Mouse (Mus musculus) spleen, adult 2 months (tissue): ENCODE measurements around the gene Dync1i2. TPM values are rescaled to one million over a fixed set of nuclear protein-coding genes. Genes with fewer than 3 reads are reported as not detected.

ENCODE experiments used
- DNase-seq, 2 experiments: peaks; one replicate each; pipeline versions ENCODE4 v3.0.0 to v3.0.0-alpha.2; 2012 to 2021; ENCODE audit warnings: low spot score in 2 of 2, low read depth in 1 of 2
- H3K27ac ChIP-seq: fragments of 200-500 bp; 2 replicates; pipeline ENCODE4 v1.5.1; 2012; ENCODE audit warnings: low read length, inconsistent platforms; ENCODE audit not compliant: insufficient read depth
- H3K27me3 ChIP-seq: fragments of 200-500 bp; 2 replicates; pipeline ENCODE4 v1.6.1; 2012; ENCODE audit warnings: mild to moderate bottlenecking, moderate library complexity, low read length, inconsistent platforms; ENCODE audit not compliant: control insufficient read depth, insufficient read depth
- H3K36me3 ChIP-seq: fragments of 200-500 bp; 2 replicates; pipeline ENCODE4 v1.6.1; 2012; ENCODE audit warnings: mild to moderate bottlenecking, low read length, inconsistent platforms; ENCODE audit not compliant: control insufficient read depth, insufficient read depth
- H3K4me1 ChIP-seq: fragments of 200-500 bp; 2 replicates; pipeline ENCODE4 v1.6.1; 2011; ENCODE audit warnings: inconsistent platforms; ENCODE audit not compliant: control insufficient read depth, insufficient read depth, insufficient read length
- H3K4me3 ChIP-seq: fragments of 200-500 bp; 2 replicates; pipeline ENCODE4 v1.5.1; 2011; ENCODE audit warnings: mild to moderate bottlenecking, inconsistent platforms; ENCODE audit not compliant: insufficient read depth, insufficient read length; ENCODE audit errors: extremely low read depth
- CTCF ChIP-seq: fragments of 200-500 bp; IDR thresholded peaks from 2 replicates; pipeline ENCODE4 v1.5.1; 2011; ENCODE audit warnings: mild to moderate bottlenecking, inconsistent platforms; ENCODE audit not compliant: insufficient read depth, insufficient read length, insufficient replicate concordance; ENCODE audit errors: extremely low read depth
- POLR2A ChIP-seq: fragments of 200-500 bp; IDR thresholded peaks from 2 replicates; pipeline ENCODE4 v1.6.1; 2011; ENCODE audit warnings: low read depth, low read length, inconsistent platforms
- WGBS: fragments of 180-500 bp; shearing (Covaris S2); methylation state at CpG from one replicate; pipeline ENCODE4 v1.1.7; 2018; 5-methylcytosine and 5-hydroxymethylcytosine counted together
- polyA plus RNA-seq: library from polyadenylated mRNA; depleted of rRNA; stranded (reverse); fragments of >200 nt; gene quantifications from 2 replicates; pipeline ENCODE4 v1.2.3, GENCODE M21; 2012

Gene Dync1i2
- polyA plus RNA-seq, 1 experiment: 7.7 TPM

DNA sequence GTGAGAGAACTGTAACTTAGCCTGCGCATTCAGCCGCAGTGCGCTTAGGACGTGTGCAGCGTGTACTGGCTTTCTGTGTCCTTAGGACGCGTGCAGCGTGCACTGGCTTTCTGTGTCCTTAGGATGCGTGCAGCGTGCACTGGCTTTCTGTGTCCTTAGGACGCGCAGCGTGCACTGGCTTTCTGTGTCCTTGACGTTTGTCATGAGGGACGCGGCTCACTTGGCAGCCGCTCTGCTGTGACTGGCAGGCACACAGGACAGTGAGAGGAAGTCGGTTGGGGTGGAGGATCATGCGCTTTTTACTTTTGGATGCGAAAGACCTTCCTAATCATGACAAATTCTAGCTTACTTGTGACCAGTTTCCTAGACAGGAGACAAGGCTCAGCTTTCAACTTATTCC, 53.1 kb downstream of the Dync1i2 start:
- H3K36me3 ChIP-seq: peaks cover 20% of the 10 kb centered on the region
- TF ChIP-seq POLR2A (no peak), CTCF (no peak)
- 84% methylated on average over 20 of the region's 20 CpGs for WGBS
- no peaks in the 10 kb centered on the region for H3K4me1 ChIP-seq
- H3K27me3 ChIP-seq: no peaks in the 10 kb centered on the region
- H3K4me3 ChIP-seq: no peak overlapping the region
- no peak overlapping the region for H3K27ac ChIP-seq
- no peak for DNase-seq

DNA sequence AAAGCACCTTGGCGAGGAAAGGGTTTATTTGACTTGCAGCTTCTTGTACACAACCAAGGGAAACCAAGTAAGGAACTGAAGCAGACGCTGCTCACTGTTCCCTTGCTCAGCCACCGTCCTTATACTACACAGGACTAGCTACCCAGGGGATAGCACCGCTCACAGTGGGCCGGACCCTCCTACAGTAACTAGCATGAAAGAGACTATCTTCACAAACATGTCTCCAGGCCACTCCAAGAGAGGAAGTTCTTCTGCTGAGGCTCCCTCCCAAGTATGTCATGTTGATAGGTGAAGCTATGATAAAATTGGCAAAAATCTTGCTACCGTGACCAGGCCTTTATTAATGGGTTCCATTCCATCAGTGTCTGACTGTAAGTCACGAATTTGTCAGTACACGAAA, 57.2 kb downstream of the Dync1i2 start:
- Histone ChIP-seq H3K27ac (no peak overlapping the region), H3K4me1 (no peaks in the 10 kb centered on the region), H3K27me3 (no peaks in the 10 kb centered on the region), H3K4me3 (no peak overlapping the region), H3K36me3 (peaks cover 2% of the 10 kb centered on the region; the same call in 1 of the 2 replicates)
- 90% methylated on average over 8 of the region's 8 CpGs for WGBS
- DNase-seq: no peak
- TF ChIP-seq POLR2A (no peak), CTCF (no peak)

DNA sequence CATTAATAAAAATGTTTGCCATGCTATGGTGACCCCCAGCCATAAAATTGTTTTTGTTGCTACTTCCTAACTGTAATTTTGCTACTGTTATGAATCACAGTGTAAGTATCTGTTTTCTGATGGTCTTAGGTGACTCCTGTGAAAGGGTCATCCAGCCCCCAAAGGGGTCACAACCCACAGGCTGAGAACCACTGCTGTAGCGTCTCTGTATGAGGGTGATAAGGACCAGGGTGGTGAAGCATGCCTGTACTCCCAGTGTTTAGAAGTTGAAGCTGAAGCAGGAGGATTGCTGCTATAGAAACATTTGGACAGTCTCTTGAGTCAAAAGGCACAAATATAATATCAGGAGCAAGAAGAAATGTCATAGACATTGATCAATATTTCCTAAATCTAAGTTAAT, 57.8 kb downstream of the Dync1i2 start:
- no peak overlapping the region for H3K27ac ChIP-seq

GRCm38 (mm10) chr2:71270085-71270484, 58.6 kb downstream of the Dync1i2 start:
- Histone ChIP-seq H3K27ac (no peak overlapping the region), H3K36me3 (peaks cover 2% of the 10 kb centered on the region; the same call in 1 of the 2 replicates), H3K4me1 (no peaks in the 10 kb centered on the region), H3K4me3 (no peak overlapping the region), H3K27me3 (no peaks in the 10 kb centered on the region)
- TF ChIP-seq POLR2A: no peak
- no peak for TF ChIP-seq CTCF
- no peak for DNase-seq
- 65% methylated on average over 4 of the region's 4 CpGs for WGBS

More for the DNA sequence above, 57.8 kb downstream of the Dync1i2 start:
- Histone ChIP-seq H3K27me3 (no peaks in the 10 kb centered on the region), H3K36me3 (peaks cover 2% of the 10 kb centered on the region; the same call in 1 of the 2 replicates), H3K4me1 (no peaks in the 10 kb centered on the region), H3K4me3 (no peak overlapping the region)
- no peak for DNase-seq
- 68% methylated on average over 1 of the region's 1 CpGs for WGBS
- TF ChIP-seq CTCF: no peak
- TF ChIP-seq POLR2A: no peak

DNA sequence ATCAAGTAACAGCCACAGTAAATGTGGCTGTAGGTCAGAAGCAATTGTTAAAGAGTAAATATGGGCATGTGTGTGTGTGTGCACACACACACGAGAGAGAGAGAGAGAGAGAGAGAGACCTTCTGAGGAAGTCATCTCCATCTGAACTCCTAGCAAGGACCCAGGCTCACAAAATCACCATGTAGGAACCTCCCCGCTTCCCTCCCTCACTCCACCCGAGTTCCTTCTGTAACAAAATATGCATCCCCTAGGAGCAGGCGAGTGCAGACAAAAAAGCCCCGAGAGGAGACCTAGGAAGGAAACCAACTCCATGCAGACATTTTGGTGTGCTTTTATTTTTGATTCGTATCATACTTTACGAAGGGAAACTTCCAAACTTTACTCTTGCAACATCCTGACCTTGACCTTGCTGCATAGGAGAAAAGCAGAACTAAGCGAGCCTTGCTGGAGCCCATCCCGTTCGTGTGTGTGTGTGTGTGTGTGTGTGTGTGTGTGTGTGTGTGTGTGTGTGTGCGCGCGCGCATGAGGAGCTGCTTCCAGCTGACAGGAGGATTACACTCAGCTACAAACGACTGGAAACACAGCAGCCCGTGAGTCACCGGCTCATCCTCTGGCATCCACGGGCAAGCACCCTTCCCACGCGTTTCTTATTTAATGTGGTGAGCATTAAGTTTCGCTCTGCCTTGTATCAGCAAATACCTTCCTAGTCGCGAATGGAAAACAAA, 62.6 kb downstream of the Dync1i2 start:
- no peak for DNase-seq
- Histone ChIP-seq H3K4me1 (no peaks in the 10 kb centered on the region), H3K27me3 (no peaks in the 10 kb centered on the region), H3K36me3 (peaks cover 18% of the 10 kb centered on the region), H3K4me3 (peak overlapping the region; percentile 33; the same call in 1 of the 2 replicates), H3K27ac (no peak overlapping the region)
- TF ChIP-seq CTCF (no peak), POLR2A (no peak)
- WGBS: 40% methylated on average over 23 of the region's 23 CpGs

- Histone ChIP-seq H3K27me3 (no peaks in the 10 kb centered on the region), H3K4me1 (no peaks in the 10 kb centered on the region), H3K27ac (no peak overlapping the region), H3K4me3 (no peak overlapping the region), H3K36me3 (peaks cover 21% of the 10 kb centered on the region)
- WGBS: 94% methylated on average over 7 of the region's 7 CpGs
- DNase-seq: no peak
- TF ChIP-seq POLR2A: no peak
- TF ChIP-seq CTCF: no peak
Measured at GRCm38 (mm10) chr2:71275734-71276133, 64.2 kb downstream of the Dync1i2 start.

DNA sequence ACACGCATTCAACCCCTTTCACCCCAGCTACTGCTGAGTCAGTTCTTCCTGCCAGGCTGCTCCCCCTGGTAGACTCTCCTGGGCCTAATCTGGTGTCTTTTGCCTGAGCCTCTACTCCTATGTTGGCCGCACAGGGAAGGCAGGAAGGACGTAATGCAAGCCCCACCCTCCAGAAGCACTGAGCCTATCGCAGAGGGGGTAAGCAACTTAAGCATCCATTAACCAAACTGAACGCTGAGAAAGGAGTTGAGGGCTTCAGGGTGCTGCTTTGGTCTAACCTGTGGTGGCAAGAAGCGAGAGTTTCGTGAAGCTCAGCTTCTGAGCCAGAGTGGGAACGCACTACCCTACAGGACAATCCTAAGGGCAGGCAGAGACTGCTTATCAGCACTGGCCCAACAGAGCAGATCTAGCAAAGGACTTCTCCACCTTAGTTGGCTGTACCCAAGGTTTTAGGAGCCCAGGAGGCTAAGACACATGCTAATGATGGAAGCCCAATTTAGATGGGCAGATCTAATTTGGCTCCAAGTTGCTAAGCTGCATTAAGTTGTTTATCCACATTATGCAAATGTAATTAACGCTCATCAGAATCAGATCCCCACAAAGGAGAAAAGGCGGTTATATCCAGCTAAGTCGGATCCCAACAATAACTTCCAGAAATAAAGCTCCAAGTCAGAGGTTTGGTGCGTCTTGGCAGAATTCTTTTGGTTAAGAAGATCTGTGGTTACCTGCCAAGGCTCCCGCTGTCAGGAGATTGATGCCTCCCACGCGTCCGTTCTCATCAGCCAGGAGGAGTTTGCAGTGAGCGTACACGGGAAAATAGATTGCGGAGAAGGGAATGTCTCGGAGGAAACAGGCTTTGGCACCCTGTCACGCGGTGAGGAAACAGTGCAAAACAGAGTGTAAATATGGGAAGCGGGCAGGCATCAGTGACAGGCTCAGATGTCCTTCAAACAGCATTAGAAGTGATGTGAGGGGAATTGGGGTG, 67.6 kb downstream of the Dync1i2 start:
- Histone ChIP-seq H3K4me1 (no peaks in the 10 kb centered on the region), H3K4me3 (no peak overlapping the region), H3K27me3 (no peaks in the 10 kb centered on the region), H3K36me3 (peaks cover 28% of the 10 kb centered on the region), H3K27ac (no peak overlapping the region)
- DNase-seq: no peak
- TF ChIP-seq POLR2A (no peak), CTCF (no peak)
- WGBS: 97% methylated on average over 23 of the region's 23 CpGs
